Mouse (Mus musculus) lung, embryonic 15.5 days (tissue): Measurements from ENCODE around the gene Ttc7. TPM values are rescaled to one million over a fixed set of nuclear protein-coding genes. Genes with fewer than 3 reads are reported as not detected.

Experiments
- ATAC-seq: fragments of 200-750 bp; cut with Nextera tagmentation; 2 replicates; pipeline ENCODE4 v1.8.0; 2017; ENCODE audit warnings: moderate number of reproducible peaks, borderline replicate concordance; ENCODE audit not compliant: low FRiP score, low TSS enrichment; ENCODE audit errors: extremely low read depth
- H3K27ac ChIP-seq: fragments of 300-500 bp; sonication (generic); 2 replicates; pipeline ENCODE4 v1.5.1; 2015; ENCODE audit warnings: moderate library complexity, mild to moderate bottlenecking, inconsistent platforms
- H3K27me3 ChIP-seq: fragments of 300-500 bp; sonication (generic); 2 replicates; pipeline ENCODE4 v1.6.1; 2015; ENCODE audit warnings: inconsistent platforms
- H3K36me3 ChIP-seq: fragments of 300-500 bp; sonication (generic); 2 replicates; pipeline ENCODE4 v1.6.1; 2015; ENCODE audit warnings: inconsistent platforms
- H3K4me1 ChIP-seq: fragments of 300-500 bp; sonication (generic); 2 replicates; pipeline ENCODE4 v1.6.1; 2015; ENCODE audit warnings: inconsistent platforms
- H3K4me2 ChIP-seq: fragments of 300-500 bp; sonication (generic); 2 replicates; pipeline ENCODE4 v1.6.1; 2015; ENCODE audit warnings: inconsistent platforms, mild to moderate bottlenecking, moderate library complexity
- H3K4me3 ChIP-seq: fragments of 300-500 bp; sonication (generic); 2 replicates; pipeline ENCODE4 v1.5.1; 2015; ENCODE audit warnings: mild to moderate bottlenecking, inconsistent platforms
- H3K9ac ChIP-seq: fragments of 300-500 bp; sonication (generic); 2 replicates; pipeline ENCODE4 v1.6.1; 2015; ENCODE audit warnings: inconsistent platforms
- H3K9me3 ChIP-seq: fragments of 300-500 bp; sonication (generic); 2 replicates; pipeline ENCODE4 v1.6.1; 2016; ENCODE audit warnings: inconsistent platforms
- WGBS: fragments of 180-500 bp; shearing (Covaris S2); methylation state at CpG from one replicate; pipeline ENCODE4 v1.1.7; 2015; 5-methylcytosine and 5-hydroxymethylcytosine counted together
- polyA plus RNA-seq: library from polyadenylated mRNA; unstranded; fragments of >200 nt; fragmentation: Nextera tagmentation; extraction: Ambion mirVana; gene quantifications from 2 replicates; pipeline ENCODE4 v1.2.1, GENCODE M21; 2015

Gene Ttc7
- polyA plus RNA-seq, 1 experiment from 2014 or later = 7.3 TPM

DNA sequence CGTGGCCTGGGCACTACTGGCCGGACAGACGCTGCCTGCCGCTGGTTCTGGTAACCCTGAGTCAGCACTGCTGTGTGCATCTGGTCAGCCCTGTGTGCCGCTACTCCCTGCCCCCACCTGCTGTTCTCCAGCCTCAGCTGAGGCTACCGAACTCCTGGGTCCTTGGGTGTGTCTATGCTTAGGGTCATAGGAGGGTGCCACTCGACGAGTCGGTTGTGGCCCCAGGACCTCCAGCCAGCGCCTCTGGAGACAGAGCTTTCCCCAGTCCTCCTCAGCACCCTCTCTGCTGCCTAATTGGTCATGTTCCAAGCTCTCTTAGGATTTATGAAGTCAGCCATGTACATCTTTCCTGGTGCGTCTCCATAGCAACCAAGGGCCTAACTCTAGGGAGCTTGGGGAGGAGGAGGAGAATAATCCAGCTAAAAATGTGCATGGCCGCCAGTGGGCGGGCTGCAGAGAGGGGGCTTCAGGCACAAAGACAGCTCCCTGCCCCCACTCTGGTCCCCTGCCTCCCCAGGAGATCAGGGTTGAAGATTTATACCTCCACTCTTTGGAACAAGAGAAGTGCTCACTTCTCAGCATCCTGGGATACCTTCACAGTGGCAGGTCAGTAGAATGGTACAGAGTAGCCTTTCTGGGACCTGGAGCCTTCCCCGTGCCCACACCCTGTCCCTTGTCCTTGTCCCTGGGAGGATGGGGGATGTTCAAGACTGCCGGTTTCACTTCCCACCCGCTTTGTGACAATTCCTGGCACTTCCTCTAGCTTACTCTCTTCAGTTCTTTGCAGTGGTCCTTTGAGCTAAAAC is 95.9 kb downstream of the Ttc7 start:
- no peak overlapping the region for H3K4me3 ChIP-seq
- H3K27me3 ChIP-seq = no peaks in the 10 kb centered on the region
- no peak overlapping the region for H3K4me2 ChIP-seq
- no peaks in the 10 kb centered on the region for H3K9me3 ChIP-seq
- no peaks in the 10 kb centered on the region for H3K36me3 ChIP-seq
- H3K4me1 ChIP-seq = peaks cover 55% of the 10 kb centered on the region
- ATAC-seq = no peak
- no peak overlapping the region for H3K9ac ChIP-seq
- WGBS = 53% methylated on average over 16 of the region's 16 CpGs
- H3K27ac ChIP-seq = peak overlapping the region; percentile 87; the same call in 1 of the 2 replicates

DNA sequence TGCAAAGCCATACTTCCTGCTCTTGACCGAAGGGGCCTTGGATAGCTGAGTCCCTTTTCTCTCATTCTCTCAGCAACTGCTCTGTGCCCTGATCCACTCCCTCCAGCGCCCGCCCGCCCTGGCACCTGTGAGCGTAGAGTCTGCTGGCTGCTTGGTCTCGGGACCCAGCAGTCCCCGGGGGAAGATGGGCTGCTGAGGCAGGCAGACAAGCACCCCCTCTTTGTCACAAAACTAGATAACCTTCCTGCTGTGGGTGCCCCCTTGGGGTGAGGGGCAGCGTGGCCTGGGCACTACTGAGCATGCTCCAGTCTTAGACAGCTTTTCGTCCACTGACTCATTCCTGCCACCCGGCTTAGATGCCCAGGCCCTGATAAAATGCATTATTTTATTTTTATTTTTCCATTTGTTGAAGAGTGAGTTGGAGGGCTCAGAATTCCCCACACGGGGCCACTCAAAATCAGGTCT is 96.5 kb downstream of the Ttc7 start:
- Histone ChIP-seq H3K9me3 (no peaks in the 10 kb centered on the region), H3K4me3 (no peak overlapping the region), H3K27ac (0 out of 2 replicates have a peak overlapping the region, but pooled peaks have one; percentile 15), H3K27me3 (no peaks in the 10 kb centered on the region), H3K4me2 (no peak overlapping the region), H3K4me1 (peaks cover 55% of the 10 kb centered on the region), H3K36me3 (no peaks in the 10 kb centered on the region), H3K9ac (no peak overlapping the region)
- no peak for ATAC-seq
- 76% methylated on average over 11 of the region's 11 CpGs for WGBS

DNA sequence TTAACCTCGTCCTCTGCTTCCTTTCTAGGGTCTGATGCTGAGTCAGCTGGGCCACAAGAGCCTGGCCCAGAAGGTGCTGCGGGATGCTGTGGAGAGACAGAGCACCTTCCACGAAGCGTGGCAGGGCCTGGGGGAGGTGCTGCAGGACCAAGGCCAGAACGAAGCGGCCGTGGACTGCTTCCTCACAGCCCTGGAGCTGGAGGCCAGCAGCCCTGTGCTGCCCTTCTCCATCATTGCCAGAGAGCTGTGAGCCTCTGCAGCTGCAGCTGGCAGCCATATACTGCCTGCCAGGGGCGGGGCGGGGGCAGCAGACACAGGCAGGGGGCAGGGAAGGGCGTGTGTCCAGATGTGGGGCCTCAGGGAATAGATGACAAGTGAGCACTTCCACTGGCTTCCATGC is 97.1 kb downstream of the Ttc7 start:
- Histone ChIP-seq H3K4me1 (peaks cover 55% of the 10 kb centered on the region), H3K9me3 (no peaks in the 10 kb centered on the region), H3K27ac (0 out of 2 replicates have a peak overlapping the region, but pooled peaks have one; percentile 15), H3K9ac (no peak overlapping the region), H3K36me3 (no peaks in the 10 kb centered on the region), H3K4me2 (no peak overlapping the region), H3K27me3 (no peaks in the 10 kb centered on the region), H3K4me3 (no peak overlapping the region)
- WGBS = 45% methylated on average over 10 of the region's 10 CpGs
- ATAC-seq = no peak

DNA sequence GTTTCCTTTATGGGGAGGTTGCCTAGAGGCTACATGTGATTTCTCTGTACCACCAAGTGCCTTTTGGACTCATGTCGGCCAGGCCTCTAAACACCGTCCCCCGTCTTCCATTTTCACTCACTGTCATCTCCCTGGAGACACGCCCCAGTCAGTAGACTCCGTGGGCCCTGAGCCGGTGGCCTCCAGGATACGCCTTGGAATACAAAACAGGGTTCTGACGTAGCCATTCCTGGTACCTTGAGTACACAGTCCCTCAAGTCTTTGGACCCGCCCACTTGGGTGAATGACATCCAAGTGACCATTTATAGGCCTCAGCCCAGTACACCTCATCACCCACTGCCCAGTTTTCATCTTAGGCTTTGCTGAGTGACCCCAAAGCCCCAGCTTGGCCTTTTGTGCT is 98.0 kb downstream of the Ttc7 start:
- H3K4me2 ChIP-seq = no peak overlapping the region
- H3K27me3 ChIP-seq = no peaks in the 10 kb centered on the region
- H3K27ac ChIP-seq = peak overlapping the region; percentile 46
- no peak overlapping the region for H3K4me3 ChIP-seq
- no peak overlapping the region for H3K9ac ChIP-seq
- no peaks in the 10 kb centered on the region for H3K9me3 ChIP-seq
- H3K36me3 ChIP-seq = no peaks in the 10 kb centered on the region
- WGBS = 87% methylated on average over 9 of the region's 9 CpGs
- ATAC-seq = no peak
- peaks cover 50% of the 10 kb centered on the region for H3K4me1 ChIP-seq

- WGBS = 77% methylated on average over 3 of the region's 3 CpGs
- no peaks in the 10 kb centered on the region for H3K36me3 ChIP-seq
- no peaks in the 10 kb centered on the region for H3K9me3 ChIP-seq
- peaks cover 8% of the 10 kb centered on the region for H3K4me1 ChIP-seq
- no peak overlapping the region for H3K4me2 ChIP-seq
- no peak for ATAC-seq
- no peak overlapping the region for H3K27ac ChIP-seq
- no peaks in the 10 kb centered on the region for H3K27me3 ChIP-seq
- no peak overlapping the region for H3K4me3 ChIP-seq
- no peak overlapping the region for H3K9ac ChIP-seq
Measured at GRCm38 (mm10) chr17:87385835-87386234, 103.1 kb downstream of the Ttc7 start.

DNA sequence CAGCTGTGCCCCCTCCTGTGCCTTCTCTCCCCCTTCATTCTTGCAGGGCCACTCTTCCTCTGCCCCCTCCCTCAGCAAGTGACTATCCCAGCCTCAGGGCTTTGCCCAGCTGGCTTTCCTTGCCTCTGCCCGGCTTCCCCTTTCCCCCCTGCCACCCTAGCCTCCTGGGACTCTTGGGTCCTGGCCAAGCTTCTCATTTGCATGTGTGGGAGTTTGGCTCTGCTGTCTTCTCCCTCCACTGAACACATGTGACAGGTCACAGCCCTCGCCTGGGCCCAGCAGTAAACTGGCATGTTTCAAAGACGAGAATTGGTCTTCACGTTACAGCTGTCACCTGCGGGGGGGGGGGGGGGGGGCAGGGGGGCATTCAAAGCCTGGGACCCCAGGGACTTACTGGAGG is 104.4 kb downstream of the Ttc7 start:
- no peak for ATAC-seq
- Histone ChIP-seq H3K36me3 (no peaks in the 10 kb centered on the region), H3K9ac (no peak overlapping the region), H3K4me3 (no peak overlapping the region), H3K27ac (no peak overlapping the region), H3K27me3 (no peaks in the 10 kb centered on the region), H3K9me3 (no peaks in the 10 kb centered on the region), H3K4me2 (no peak overlapping the region), H3K4me1 (peaks cover 17% of the 10 kb centered on the region)
- 23% methylated on average over 5 of the region's 5 CpGs for WGBS

- Histone ChIP-seq H3K27me3 (no peaks in the 10 kb centered on the region), H3K4me3 (no peak overlapping the region), H3K9me3 (no peaks in the 10 kb centered on the region), H3K27ac (no peak overlapping the region), H3K4me1 (peaks cover 14% of the 10 kb centered on the region), H3K9ac (no peak overlapping the region), H3K4me2 (no peak overlapping the region), H3K36me3 (no peaks in the 10 kb centered on the region)
- 51% methylated on average over 7 of the region's 7 CpGs for WGBS
- ATAC-seq = peak; percentile 63
Measured at GRCm38 (mm10) chr17:87391242-87391641, 108.6 kb downstream of the Ttc7 start.

GRCm38 (mm10) chr17:87397088-87397487 is 114.4 kb downstream of the Ttc7 start:
- H3K4me2 ChIP-seq = no peak overlapping the region
- 71% methylated on average over 11 of the region's 11 CpGs for WGBS
- no peak for ATAC-seq

DNA sequence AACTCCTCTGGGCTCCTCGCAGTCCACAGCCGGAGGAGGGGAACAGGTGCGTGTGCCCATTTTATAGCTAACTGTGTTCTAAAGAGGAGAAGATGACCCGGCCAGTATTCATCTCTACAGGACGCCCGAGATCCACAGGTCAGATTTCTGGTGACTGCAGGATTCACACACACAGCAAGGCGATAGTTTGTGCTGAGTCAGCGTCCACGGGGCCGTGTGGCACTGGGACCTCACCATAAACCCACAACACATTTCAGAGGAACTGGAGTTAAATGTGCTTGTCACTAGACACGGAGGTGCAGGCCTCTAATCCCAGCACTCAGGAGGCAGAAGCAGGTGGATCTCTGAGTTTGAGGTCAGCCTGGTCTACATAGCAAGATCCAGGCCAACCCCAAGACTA is 119.8 kb downstream of the Ttc7 start:
- 88% methylated on average over 11 of the region's 11 CpGs for WGBS
- no peak for ATAC-seq
- Histone ChIP-seq H3K27me3 (no peaks in the 10 kb centered on the region), H3K36me3 (no peaks in the 10 kb centered on the region), H3K9me3 (no peaks in the 10 kb centered on the region), H3K27ac (no peak overlapping the region), H3K4me1 (no peaks in the 10 kb centered on the region), H3K4me3 (no peak overlapping the region), H3K9ac (no peak overlapping the region), H3K4me2 (no peak overlapping the region)

More at GRCm38 (mm10) chr17:87397088-87397487, 114.4 kb downstream of the Ttc7 start:
- Histone ChIP-seq H3K9me3 (no peaks in the 10 kb centered on the region), H3K36me3 (no peaks in the 10 kb centered on the region), H3K4me3 (no peak overlapping the region), H3K4me1 (no peaks in the 10 kb centered on the region), H3K9ac (no peak overlapping the region), H3K27me3 (no peaks in the 10 kb centered on the region), H3K27ac (no peak overlapping the region)

DNA sequence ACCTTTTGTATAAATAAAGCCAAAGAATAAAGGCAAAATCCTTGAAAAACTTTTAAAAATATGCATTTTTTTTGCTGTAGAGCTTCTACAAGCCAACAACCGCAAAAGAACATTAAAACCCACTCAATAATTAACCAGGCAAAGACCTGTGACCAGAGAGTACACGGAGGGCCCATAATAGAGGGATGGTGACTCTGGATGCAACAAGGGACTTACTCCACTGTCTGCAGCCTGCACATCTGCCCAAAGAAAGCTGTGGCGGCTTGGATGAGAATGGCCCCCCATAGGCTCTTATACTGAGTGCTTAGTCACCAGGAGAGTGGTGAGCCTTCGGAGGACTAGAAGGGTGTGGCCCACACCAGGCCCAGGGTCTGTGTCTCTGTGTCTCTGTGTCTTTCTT is 120.8 kb downstream of the Ttc7 start:
- no peak overlapping the region for H3K4me2 ChIP-seq
- H3K27ac ChIP-seq = no peak overlapping the region
- H3K9ac ChIP-seq = no peak overlapping the region
- no peak overlapping the region for H3K4me3 ChIP-seq
- no peaks in the 10 kb centered on the region for H3K4me1 ChIP-seq
- no peaks in the 10 kb centered on the region for H3K27me3 ChIP-seq
- no peak for ATAC-seq
- H3K9me3 ChIP-seq = no peaks in the 10 kb centered on the region
- 56% methylated on average over 4 of the region's 4 CpGs for WGBS
- no peaks in the 10 kb centered on the region for H3K36me3 ChIP-seq

- no peak overlapping the region for H3K9ac ChIP-seq
- H3K27ac ChIP-seq = no peak overlapping the region
- 71% methylated on average over 11 of the region's 11 CpGs for WGBS
- no peak overlapping the region for H3K4me2 ChIP-seq
- no peak for ATAC-seq
- no peaks in the 10 kb centered on the region for H3K4me1 ChIP-seq
- H3K9me3 ChIP-seq = no peaks in the 10 kb centered on the region
- no peaks in the 10 kb centered on the region for H3K36me3 ChIP-seq
- H3K4me3 ChIP-seq = no peak overlapping the region
- no peaks in the 10 kb centered on the region for H3K27me3 ChIP-seq
Measured at GRCm38 (mm10) chr17:87405576-87405975, 122.9 kb downstream of the Ttc7 start.

- 88% methylated on average over 4 of the region's 4 CpGs for WGBS
- Histone ChIP-seq H3K9me3 (no peaks in the 10 kb centered on the region), H3K27ac (no peak overlapping the region)
Measured at GRCm38 (mm10) chr17:87406646-87407045, 124.0 kb downstream of the Ttc7 start.

More at GRCm38 (mm10) chr17:87406646-87407045, 124.0 kb downstream of the Ttc7 start:
- Histone ChIP-seq H3K36me3 (no peaks in the 10 kb centered on the region), H3K4me1 (no peaks in the 10 kb centered on the region), H3K4me3 (no peak overlapping the region), H3K9ac (no peak overlapping the region), H3K27me3 (no peaks in the 10 kb centered on the region), H3K4me2 (no peak overlapping the region)
- no peak for ATAC-seq
